Mouse (Mus musculus): ENCODE results near the gene Timm10b. TPM values are rescaled to one million over a fixed set of nuclear protein-coding genes. Genes with fewer than 3 reads are reported as not detected.

The Timm10b gene
- polyA plus RNA-seq, 1 experiment from 2014 or later = 185 TPM

DNA sequence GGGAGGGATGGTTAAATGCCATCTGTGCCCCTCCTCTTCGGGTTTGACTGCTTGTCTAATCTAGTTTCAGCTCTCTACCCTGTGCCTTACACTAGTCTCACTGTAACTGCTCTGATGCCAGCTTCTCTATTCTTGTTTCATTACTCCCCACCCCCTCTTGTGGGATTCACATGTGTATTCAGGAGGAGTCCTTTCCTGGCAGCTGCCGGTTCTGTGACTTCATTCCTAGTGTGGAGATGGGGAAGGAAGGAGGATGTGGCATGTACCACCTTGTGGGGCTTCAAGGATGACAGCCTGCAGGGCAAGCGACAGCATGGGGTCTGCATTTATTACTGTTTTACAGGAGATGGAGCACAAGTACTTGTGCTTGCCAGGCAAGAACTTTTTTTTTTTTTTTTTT, 2.1 kb downstream of the Timm10b start:
- Histone ChIP-seq H3K36me3 (peaks cover 40% of the 10 kb centered on the region), H3K4me3 (no peak overlapping the region), H3K4me2 (0 out of 2 replicates have a peak overlapping the region, but pooled peaks have one; percentile 81), H3K9me3 (no peaks in the 10 kb centered on the region), H3K9ac (no peak overlapping the region), H3K27ac (no peak overlapping the region), H3K4me1 (peaks cover 26% of the 10 kb centered on the region), H3K27me3 (no peaks in the 10 kb centered on the region)
- no peak for ATAC-seq (ENCODE audit: insufficient number of reproducible peaks, low FRiP score, low TSS enrichment, low read depth)
- WGBS = 72% methylated on average over 3 of the region's 3 CpGs

DNA sequence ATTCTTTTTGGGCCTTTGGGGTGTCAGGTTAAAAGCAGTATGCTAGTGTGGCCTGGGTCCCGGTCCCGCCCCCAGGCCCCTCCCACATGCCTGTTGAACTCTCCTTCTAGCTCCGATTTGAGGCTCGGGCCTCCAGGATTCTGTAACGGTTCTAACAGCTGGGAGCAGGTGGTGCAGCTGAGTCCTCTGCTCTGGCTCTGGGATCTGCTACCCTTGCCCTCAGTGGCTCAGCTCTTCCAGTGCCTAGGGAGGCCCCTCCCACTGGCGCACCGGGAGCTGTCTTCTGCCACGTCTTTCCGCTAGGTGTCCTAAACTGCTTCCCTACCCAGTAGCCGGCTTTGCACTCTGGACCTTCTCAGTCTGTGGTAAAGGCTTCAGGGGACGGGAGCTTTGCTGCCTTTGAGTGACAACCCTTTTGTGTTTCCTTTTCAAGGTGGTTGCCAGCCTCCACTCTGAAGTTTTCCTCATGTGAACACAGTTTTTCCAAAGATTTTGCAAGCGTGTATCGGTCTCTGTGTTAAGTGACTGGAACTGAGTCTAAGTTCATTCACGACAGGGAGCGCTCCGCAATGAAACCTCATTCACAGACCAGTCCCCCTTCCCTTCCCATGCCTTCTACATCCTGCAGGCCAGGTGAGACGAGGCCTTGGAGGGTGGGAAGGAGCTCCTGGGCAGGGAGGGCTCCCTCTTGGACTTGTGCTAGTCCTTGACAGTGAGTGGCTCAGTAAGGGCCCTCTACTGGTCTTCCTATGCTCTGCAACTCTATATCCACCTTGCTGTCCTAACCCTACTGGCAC, 11.0 kb downstream of the Timm10b start, which contains the start of gene Dnhd1:
Dnhd1 (plus strand) TSS at position 189 of the 797 bp plus-strand sequence.
- WGBS = 2% methylated on average over 17 of the region's 17 CpGs
- ATAC-seq (ENCODE audit: insufficient number of reproducible peaks, low FRiP score, low TSS enrichment, low read depth) = peak; percentile 90
- Histone ChIP-seq H3K9ac (peak within 1 kb of the TSS; percentile 27), H3K4me1 (0 out of 2 replicates have a peak, but pooled peaks cover 5% of the 10 kb centered on the region), H3K36me3 (peaks cover 6% of the 10 kb centered on the region; the same call in 1 of the 2 replicates), H3K9me3 (no peaks in the 10 kb centered on the region), H3K4me3 (peak within 1 kb of the TSS; percentile 46), H3K27me3 (no peaks in the 10 kb centered on the region), H3K27ac (peak within 1 kb of the TSS; percentile 80), H3K4me2 (peak within 1 kb of the TSS; percentile 72)

DNA sequence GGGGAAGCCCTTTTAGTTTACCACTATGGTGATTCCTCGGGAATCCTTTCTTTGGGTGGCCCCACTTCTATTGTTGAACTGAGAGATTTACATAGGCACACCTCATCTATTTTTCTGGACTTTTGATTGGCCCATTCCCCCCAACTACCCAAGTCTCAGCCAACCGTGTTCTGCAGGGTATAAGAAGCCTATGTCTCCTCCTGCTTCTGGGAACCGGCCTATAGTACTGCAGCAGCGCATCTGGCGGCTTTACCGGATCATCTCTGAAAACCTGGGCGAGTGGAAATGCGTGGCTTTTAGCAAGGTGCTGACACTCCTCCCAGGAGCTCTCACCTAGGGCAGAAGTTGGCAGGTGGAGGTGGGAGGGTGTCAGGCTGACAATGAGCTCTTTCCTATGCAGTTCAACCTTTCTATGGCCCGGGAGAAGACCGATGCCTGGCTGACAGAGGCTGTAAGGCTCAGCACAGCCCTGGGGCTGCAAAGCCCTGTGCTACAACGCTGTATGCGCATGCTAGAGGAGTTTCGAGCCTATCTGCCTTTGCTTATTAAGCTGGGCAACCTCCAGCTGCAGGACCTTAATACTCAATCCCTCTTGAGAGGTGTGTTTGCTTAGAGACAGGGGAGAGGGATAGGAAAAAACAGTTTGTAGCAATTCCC, 45.8 kb downstream of the Timm10b start:
- no peaks in the 10 kb centered on the region for H3K27me3 ChIP-seq
- H3K9me3 ChIP-seq = no peaks in the 10 kb centered on the region
- no peaks in the 10 kb centered on the region for H3K36me3 ChIP-seq
- H3K4me1 ChIP-seq = no peaks in the 10 kb centered on the region
- WGBS = 14% methylated on average over 13 of the region's 13 CpGs
- no peak overlapping the region for H3K9ac ChIP-seq
- H3K27ac ChIP-seq = no peak overlapping the region
- no peak for ATAC-seq (ENCODE audit: insufficient number of reproducible peaks, low FRiP score, low TSS enrichment, low read depth)
- H3K4me2 ChIP-seq = no peak overlapping the region
- H3K4me3 ChIP-seq = no peak overlapping the region

DNA sequence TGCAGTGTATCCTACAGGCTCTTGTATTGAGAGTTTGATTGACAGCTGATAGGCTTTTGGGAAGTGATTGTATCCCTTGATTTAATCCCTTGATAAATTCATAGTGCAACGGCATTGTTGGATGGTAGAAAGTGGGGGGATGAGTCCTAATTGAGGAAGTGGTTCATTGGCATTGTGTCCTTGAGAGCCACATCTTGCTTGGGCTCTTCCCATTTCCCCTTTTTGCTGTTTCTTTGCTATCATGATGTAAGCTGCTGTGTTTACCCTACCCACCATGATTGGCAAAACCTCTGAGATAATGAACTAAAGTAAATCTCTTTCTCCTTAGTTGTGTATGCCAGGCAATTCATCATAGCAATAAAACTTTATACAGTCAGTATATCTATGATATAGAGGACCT, 51.0 kb downstream of the Timm10b start:
- Histone ChIP-seq H3K4me3 (no peak overlapping the region), H3K27ac (no peak overlapping the region), H3K9me3 (no peaks in the 10 kb centered on the region), H3K9ac (no peak overlapping the region), H3K4me2 (no peak overlapping the region), H3K36me3 (no peaks in the 10 kb centered on the region), H3K27me3 (no peaks in the 10 kb centered on the region), H3K4me1 (no peaks in the 10 kb centered on the region)
- no peak for ATAC-seq (ENCODE audit: insufficient number of reproducible peaks, low FRiP score, low TSS enrichment, low read depth)
- WGBS = 79% methylated on average over 1 of the region's 1 CpGs

Other genes starting within 250 kb of the Timm10b start
- gene Fam160a2, start 240.0 kb upstream of the Timm10b start, polyA plus RNA-seq (2015; fragmentation: Nextera tagmentation; extraction: Ambion mirVana) = 38.6 and 47.0 TPM in 2 replicates
- 0.05 TPM in 1 of 2 replicates, not detected in the other for gene Cnga4, start 235.5 kb upstream of the Timm10b start, polyA plus RNA-seq (2015; fragmentation: Nextera tagmentation; extraction: Ambion mirVana)
- not detected in 2 replicates for gene Cckbr, start 214.3 kb upstream of the Timm10b start, polyA plus RNA-seq (2015; fragmentation: Nextera tagmentation; extraction: Ambion mirVana)
- 141 and 162 TPM in 2 replicates for gene Cavin3, start 157.8 kb upstream of the Timm10b start, polyA plus RNA-seq (2015; fragmentation: Nextera tagmentation; extraction: Ambion mirVana)
- gene Smpd1, start 85.7 kb upstream of the Timm10b start, polyA plus RNA-seq (2015; fragmentation: Nextera tagmentation; extraction: Ambion mirVana) = 62.6 and 65.0 TPM in 2 replicates
- gene Apbb1, start 58.4 kb upstream of the Timm10b start, polyA plus RNA-seq (2015; fragmentation: Nextera tagmentation; extraction: Ambion mirVana) = 37.4 and 38.2 TPM in 2 replicates
- 0.53 and 0.99 TPM in 2 replicates for gene Hpx, start 39.9 kb upstream of the Timm10b start, polyA plus RNA-seq (2015; fragmentation: Nextera tagmentation; extraction: Ambion mirVana)
- gene Trim3, start 6.5 kb upstream of the Timm10b start, polyA plus RNA-seq (2015; fragmentation: Nextera tagmentation; extraction: Ambion mirVana) = 38.9 and 39.7 TPM in 2 replicates
- 95.8 and 97.8 TPM in 2 replicates for gene Arfip2, start 360 bp downstream of the Timm10b start, polyA plus RNA-seq (2015; fragmentation: Nextera tagmentation; extraction: Ambion mirVana)
- gene Gm45799, start 496 bp downstream of the Timm10b start, polyA plus RNA-seq (2015; fragmentation: Nextera tagmentation; extraction: Ambion mirVana) = 30.4 and 34.7 TPM in 2 replicates
- 0.88 and 1.4 TPM in 2 replicates for gene Dnhd1, start 10.8 kb downstream of the Timm10b start, polyA plus RNA-seq (2015; fragmentation: Nextera tagmentation; extraction: Ambion mirVana)
- gene Ilk, start 96.5 kb downstream of the Timm10b start, polyA plus RNA-seq (2015; fragmentation: Nextera tagmentation; extraction: Ambion mirVana) = 327 and 418 TPM in 2 replicates
- gene Rrp8, start 97.3 kb downstream of the Timm10b start, polyA plus RNA-seq (2015; fragmentation: Nextera tagmentation; extraction: Ambion mirVana) = 36.4 and 41.8 TPM in 2 replicates
- gene Taf10, start 104.3 kb downstream of the Timm10b start, polyA plus RNA-seq (2015; fragmentation: Nextera tagmentation; extraction: Ambion mirVana) = 80.1 and 104 TPM in 2 replicates
- 74.3 and 75.9 TPM in 2 replicates for gene Tpp1, start 112.2 kb downstream of the Timm10b start, polyA plus RNA-seq (2015; fragmentation: Nextera tagmentation; extraction: Ambion mirVana)
- gene Dchs1, start 147.6 kb downstream of the Timm10b start, polyA plus RNA-seq (2015; fragmentation: Nextera tagmentation; extraction: Ambion mirVana) = 13.3 and 16.2 TPM in 2 replicates
- 329 and 341 TPM in 2 replicates for gene Mrpl17, start 171.0 kb downstream of the Timm10b start, polyA plus RNA-seq (2015; fragmentation: Nextera tagmentation; extraction: Ambion mirVana)